Mouse (Mus musculus): Measurements from ENCODE around the gene Mrtfb. TPM values are rescaled to one million over a fixed set of nuclear protein-coding genes. Genes with fewer than 3 reads are reported as not detected.

The Mrtfb gene
- polyA plus RNA-seq, 1 experiment from 2014 or later, result 4.5 TPM

DNA sequence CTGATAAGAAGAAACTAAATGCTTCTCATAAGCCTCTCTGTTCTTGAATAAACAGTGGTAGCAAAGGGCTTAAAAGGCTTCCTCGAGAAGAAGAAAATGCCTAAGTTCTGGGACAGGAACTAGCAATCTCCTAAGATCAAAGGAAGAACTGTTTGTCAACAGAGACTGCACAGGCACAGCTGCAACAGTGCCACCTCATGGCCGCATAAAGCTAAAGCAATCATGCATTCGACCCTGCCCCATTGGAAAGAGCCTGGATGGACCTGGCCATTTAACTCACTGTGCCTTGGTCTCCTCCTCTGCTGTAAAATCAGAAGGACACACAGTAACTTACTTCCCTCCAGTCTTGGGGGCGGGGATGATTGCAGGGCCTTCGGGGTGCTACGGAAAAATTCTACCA is 184.2 kb downstream of the Mrtfb start:
- Histone ChIP-seq H3K9ac (ENCODE audit: low read depth, low read length) (no peak overlapping the region), H3K27me3 (ENCODE audit: control insufficient read depth, insufficient read depth, low read depth, low read length) (no peaks in the 10 kb centered on the region), H3K4me1 (ENCODE audit: control insufficient read depth, low read depth, low read length) (peaks cover 10% of the 10 kb centered on the region; the same call in 1 of the 2 replicates), H3K27ac (ENCODE audit: low read length) (no peak overlapping the region), H3K36me3 (ENCODE audit: control insufficient read depth, insufficient read depth) (no peaks in the 10 kb centered on the region), H3K4me3 (ENCODE audit: low read depth, low read length) (no peak overlapping the region), H3K4me2 (ENCODE audit: low read depth, low read length) (no peak overlapping the region), H3K9me3 (replicated peaks; ENCODE audit: control insufficient read depth, low read length) (no peaks in the 10 kb centered on the region)
- WGBS (ENCODE audit: insufficient replicate concordance), result 42% methylated on average over 6 of the region's 6 CpGs
- ATAC-seq (ENCODE audit: low read depth), result no peak

- Histone ChIP-seq H3K4me3 (ENCODE audit: low read depth, low read length) (no peak overlapping the region), H3K4me2 (ENCODE audit: low read depth, low read length) (no peak overlapping the region), H3K36me3 (ENCODE audit: control insufficient read depth, insufficient read depth) (no peaks in the 10 kb centered on the region), H3K9ac (ENCODE audit: low read depth, low read length) (no peak overlapping the region), H3K9me3 (replicated peaks; ENCODE audit: control insufficient read depth, low read length) (no peaks in the 10 kb centered on the region), H3K27me3 (ENCODE audit: control insufficient read depth, insufficient read depth, low read depth, low read length) (peaks cover 27% of the 10 kb centered on the region), H3K27ac (ENCODE audit: low read length) (no peak overlapping the region), H3K4me1 (ENCODE audit: control insufficient read depth, low read depth, low read length) (no peaks in the 10 kb centered on the region; the same call in 1 of the 2 replicates)
- no peak for ATAC-seq (ENCODE audit: low read depth)
- 9% methylated on average over 1 of the region's 1 CpGs for WGBS (ENCODE audit: insufficient replicate concordance)
These were observed 187.5 kb downstream of the Mrtfb start for GRCm38 (mm10) chr16:13443764-13444163.

GRCm38 (mm10) chr16:13445461-13445860 is 189.2 kb downstream of the Mrtfb start:
- Histone ChIP-seq H3K9me3 (replicated peaks; ENCODE audit: control insufficient read depth, low read length) (no peaks in the 10 kb centered on the region), H3K4me2 (ENCODE audit: low read depth, low read length) (no peak overlapping the region), H3K9ac (ENCODE audit: low read depth, low read length) (no peak overlapping the region), H3K27ac (ENCODE audit: low read length) (no peak overlapping the region), H3K36me3 (ENCODE audit: control insufficient read depth, insufficient read depth) (no peaks in the 10 kb centered on the region), H3K4me1 (ENCODE audit: control insufficient read depth, low read depth, low read length) (no peaks in the 10 kb centered on the region; the same call in 1 of the 2 replicates), H3K4me3 (ENCODE audit: low read depth, low read length) (no peak overlapping the region), H3K27me3 (ENCODE audit: control insufficient read depth, insufficient read depth, low read depth, low read length) (peaks cover 38% of the 10 kb centered on the region)
- no peak for ATAC-seq (ENCODE audit: low read depth)
- 53% methylated on average over 5 of the region's 5 CpGs for WGBS (ENCODE audit: insufficient replicate concordance)

DNA sequence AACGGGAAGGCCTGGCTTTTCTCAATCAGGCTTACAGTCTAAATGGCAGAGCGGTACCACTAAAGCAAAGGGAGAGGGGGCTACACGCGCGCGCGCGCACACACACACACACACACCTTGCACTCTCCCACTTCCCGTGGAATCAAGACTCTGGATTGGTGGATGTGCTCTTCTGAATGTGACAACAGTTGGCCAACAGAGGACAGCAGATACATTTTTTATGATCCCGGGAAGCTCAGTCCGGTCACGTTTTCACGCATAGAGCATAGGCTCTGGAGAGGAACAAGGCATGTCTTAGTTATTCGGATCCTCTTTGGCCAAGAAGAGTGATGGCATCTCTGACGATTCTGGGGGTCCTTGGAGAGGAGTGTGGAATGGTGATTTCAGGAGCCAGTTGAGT is 190.2 kb downstream of the Mrtfb start:
- peak overlapping the region; percentile 63; the same call in 1 of the 2 replicates for H3K4me3 ChIP-seq (ENCODE audit: low read depth, low read length)
- 36% methylated on average over 15 of the region's 15 CpGs for WGBS (ENCODE audit: insufficient replicate concordance)
- no peak overlapping the region for H3K27ac ChIP-seq (ENCODE audit: low read length)
- H3K4me2 ChIP-seq (ENCODE audit: low read depth, low read length), result peak overlapping the region; percentile 78
- no peaks in the 10 kb centered on the region; the same call in 1 of the 2 replicates for H3K4me1 ChIP-seq (ENCODE audit: control insufficient read depth, low read depth, low read length)
- H3K27me3 ChIP-seq (ENCODE audit: control insufficient read depth, insufficient read depth, low read depth, low read length), result peaks cover 38% of the 10 kb centered on the region
- ATAC-seq (ENCODE audit: low read depth), result no peak
- no peaks in the 10 kb centered on the region for H3K9me3 ChIP-seq (replicated peaks; ENCODE audit: control insufficient read depth, low read length)
- H3K36me3 ChIP-seq (ENCODE audit: control insufficient read depth, insufficient read depth), result no peaks in the 10 kb centered on the region
- H3K9ac ChIP-seq (ENCODE audit: low read depth, low read length), result no peak overlapping the region

DNA sequence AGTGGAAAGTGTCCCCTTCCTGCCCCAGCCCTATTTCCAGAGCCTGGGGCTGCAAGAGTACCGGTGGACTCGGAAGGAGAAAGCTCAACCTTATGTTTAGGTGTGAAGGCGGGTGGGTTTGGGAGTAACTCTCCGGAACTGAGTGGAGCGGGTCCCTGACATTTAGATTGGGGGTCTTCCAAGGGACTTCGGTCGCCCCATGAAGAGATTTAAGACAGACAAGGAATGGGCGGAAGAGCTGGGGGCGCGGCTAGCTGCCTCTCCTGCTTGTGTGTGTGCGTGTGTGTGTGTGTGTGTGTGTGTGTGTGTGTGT is 190.6 kb downstream of the Mrtfb start:
- peaks cover 38% of the 10 kb centered on the region for H3K27me3 ChIP-seq (ENCODE audit: control insufficient read depth, insufficient read depth, low read depth, low read length)
- no peaks in the 10 kb centered on the region; the same call in 1 of the 2 replicates for H3K4me1 ChIP-seq (ENCODE audit: control insufficient read depth, low read depth, low read length)
- no peaks in the 10 kb centered on the region for H3K36me3 ChIP-seq (ENCODE audit: control insufficient read depth, insufficient read depth)
- ATAC-seq (ENCODE audit: low read depth), result no peak
- no peaks in the 10 kb centered on the region for H3K9me3 ChIP-seq (replicated peaks; ENCODE audit: control insufficient read depth, low read length)
- WGBS (ENCODE audit: insufficient replicate concordance), result 5% methylated on average over 11 of the region's 11 CpGs
- no peak overlapping the region for H3K9ac ChIP-seq (ENCODE audit: low read depth, low read length)
- H3K27ac ChIP-seq (ENCODE audit: low read length), result no peak overlapping the region
- H3K4me3 ChIP-seq (ENCODE audit: low read depth, low read length), result peak overlapping the region; percentile 63
- peak overlapping the region; percentile 78 for H3K4me2 ChIP-seq (ENCODE audit: low read depth, low read length)

DNA sequence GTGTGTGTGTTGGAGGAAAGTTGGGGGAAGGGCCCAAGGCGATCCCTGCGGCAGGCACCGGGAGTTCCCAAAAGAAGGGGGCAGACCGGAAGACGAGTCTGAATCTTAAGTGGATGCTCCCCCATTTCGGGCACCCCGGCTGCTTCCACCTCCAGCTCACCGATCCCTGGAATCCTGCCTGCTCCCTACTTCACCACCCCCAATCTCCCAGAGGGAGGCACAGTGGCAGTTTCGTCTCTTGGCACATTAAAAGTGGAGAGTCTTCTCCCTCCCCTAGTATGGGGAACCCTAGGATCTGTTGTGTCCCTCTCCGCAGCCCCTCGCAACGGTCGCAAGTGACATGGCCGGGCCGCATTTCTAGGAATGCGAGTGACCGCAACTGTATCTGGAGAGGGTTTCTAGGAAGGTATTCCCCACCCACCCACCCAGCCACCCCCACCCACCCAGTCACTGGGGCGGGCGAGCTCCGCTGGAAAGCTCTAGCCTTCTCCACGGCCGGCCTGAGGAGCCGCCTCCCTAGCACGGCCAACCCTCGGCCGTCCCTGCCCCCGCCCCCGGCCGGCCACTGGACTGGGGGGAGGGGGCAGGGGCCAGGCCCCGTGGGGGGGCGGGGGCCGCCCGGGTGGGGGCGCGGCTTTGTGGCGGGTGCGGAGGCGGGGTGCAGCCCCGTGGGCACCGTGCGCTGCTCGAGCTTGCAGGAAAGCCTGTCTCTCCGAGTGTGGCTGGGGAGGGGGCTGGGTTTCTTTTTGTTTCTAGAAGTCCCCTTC is 191.2 kb downstream of the Mrtfb start:
- no peaks in the 10 kb centered on the region for H3K36me3 ChIP-seq (ENCODE audit: control insufficient read depth, insufficient read depth)
- 0 out of 2 replicates have a peak overlapping the region, but pooled peaks have one; percentile 19 for H3K9ac ChIP-seq (ENCODE audit: low read depth, low read length)
- ATAC-seq (ENCODE audit: low read depth), result peak; percentile 73
- H3K4me1 ChIP-seq (ENCODE audit: control insufficient read depth, low read depth, low read length), result no peaks in the 10 kb centered on the region; the same call in 1 of the 2 replicates
- 1% methylated on average over 27 of the region's 43 CpGs for WGBS (ENCODE audit: insufficient replicate concordance)
- no peaks in the 10 kb centered on the region for H3K9me3 ChIP-seq (replicated peaks; ENCODE audit: control insufficient read depth, low read length)
- peak overlapping the region; percentile 78 for H3K4me2 ChIP-seq (ENCODE audit: low read depth, low read length)
- H3K27ac ChIP-seq (ENCODE audit: low read length), result no peak overlapping the region
- H3K27me3 ChIP-seq (ENCODE audit: control insufficient read depth, insufficient read depth, low read depth, low read length), result peaks cover 38% of the 10 kb centered on the region
- H3K4me3 ChIP-seq (ENCODE audit: low read depth, low read length), result peak overlapping the region; percentile 63

GRCm38 (mm10) chr16:13448051-13448705 is 191.9 kb downstream of the Mrtfb start:
- H3K27ac ChIP-seq (ENCODE audit: low read length), result no peak overlapping the region
- no peaks in the 10 kb centered on the region for H3K9me3 ChIP-seq (replicated peaks; ENCODE audit: control insufficient read depth, low read length)
- WGBS (ENCODE audit: insufficient replicate concordance), result under 1% methylated on average over 46 of the region's 52 CpGs
- peaks cover 38% of the 10 kb centered on the region for H3K27me3 ChIP-seq (ENCODE audit: control insufficient read depth, insufficient read depth, low read depth, low read length)
- H3K36me3 ChIP-seq (ENCODE audit: control insufficient read depth, insufficient read depth), result no peaks in the 10 kb centered on the region
- 0 out of 2 replicates have a peak overlapping the region, but pooled peaks have one; percentile 19 for H3K9ac ChIP-seq (ENCODE audit: low read depth, low read length)
- ATAC-seq (ENCODE audit: low read depth), result peak; percentile 45; the same call in 1 of the 2 replicates
- H3K4me3 ChIP-seq (ENCODE audit: low read depth, low read length), result peak overlapping the region; percentile 63
- peak overlapping the region; percentile 78 for H3K4me2 ChIP-seq (ENCODE audit: low read depth, low read length)
- H3K4me1 ChIP-seq (ENCODE audit: control insufficient read depth, low read depth, low read length), result no peaks in the 10 kb centered on the region; the same call in 1 of the 2 replicates

DNA sequence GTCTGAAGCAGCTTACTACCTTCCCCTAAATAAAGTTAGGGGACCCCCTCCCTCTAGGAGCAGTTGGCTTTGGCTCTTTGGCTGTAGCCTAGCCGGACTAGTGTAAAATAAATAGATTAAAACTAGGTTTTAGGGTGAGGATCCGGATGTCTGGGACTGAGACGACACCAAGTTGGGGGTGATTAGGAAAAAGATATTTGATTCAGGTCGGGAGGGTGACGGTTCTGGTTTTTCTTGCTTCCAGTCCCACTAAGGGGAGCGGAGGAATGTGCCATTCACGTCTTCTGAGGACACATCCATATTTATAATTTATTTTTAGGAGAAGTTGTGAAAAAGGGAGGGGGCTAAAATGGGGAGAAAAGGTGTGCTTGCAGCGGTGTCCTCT is 192.4 kb downstream of the Mrtfb start:
- 12% methylated on average over 8 of the region's 8 CpGs for WGBS (ENCODE audit: insufficient replicate concordance)
- no peak overlapping the region for H3K27ac ChIP-seq (ENCODE audit: low read length)
- H3K9me3 ChIP-seq (replicated peaks; ENCODE audit: control insufficient read depth, low read length), result no peaks in the 10 kb centered on the region
- ATAC-seq (ENCODE audit: low read depth), result no peak
- peak overlapping the region; percentile 78 for H3K4me2 ChIP-seq (ENCODE audit: low read depth, low read length)
- no peaks in the 10 kb centered on the region; the same call in 1 of the 2 replicates for H3K4me1 ChIP-seq (ENCODE audit: control insufficient read depth, low read depth, low read length)
- no peak overlapping the region for H3K9ac ChIP-seq (ENCODE audit: low read depth, low read length)
- H3K4me3 ChIP-seq (ENCODE audit: low read depth, low read length), result peak overlapping the region; percentile 63
- no peaks in the 10 kb centered on the region for H3K36me3 ChIP-seq (ENCODE audit: control insufficient read depth, insufficient read depth)
- peaks cover 38% of the 10 kb centered on the region for H3K27me3 ChIP-seq (ENCODE audit: control insufficient read depth, insufficient read depth, low read depth, low read length)

DNA sequence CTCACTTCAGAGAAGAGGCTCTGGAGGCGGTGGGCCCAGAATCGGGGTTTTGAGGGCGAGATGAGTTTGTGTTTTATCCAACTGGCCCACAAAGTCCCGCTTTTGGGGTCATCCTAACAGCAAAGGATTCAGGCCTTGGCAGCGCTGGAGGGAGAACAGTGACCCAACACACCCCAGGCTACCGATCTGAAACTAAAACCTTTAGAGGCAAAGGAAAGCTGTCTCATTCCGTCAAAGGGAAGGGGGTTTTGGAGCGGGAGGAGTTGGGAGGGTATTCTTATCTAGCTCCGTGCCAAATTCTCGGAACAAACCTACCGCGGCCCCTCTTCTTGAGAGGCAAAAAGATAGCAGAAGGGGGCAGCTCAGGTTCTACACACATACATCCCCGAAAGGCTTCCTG is 193.2 kb downstream of the Mrtfb start:
- peaks cover 38% of the 10 kb centered on the region for H3K27me3 ChIP-seq (ENCODE audit: control insufficient read depth, insufficient read depth, low read depth, low read length)
- H3K4me1 ChIP-seq (ENCODE audit: control insufficient read depth, low read depth, low read length), result no peaks in the 10 kb centered on the region; the same call in 1 of the 2 replicates
- H3K9me3 ChIP-seq (replicated peaks; ENCODE audit: control insufficient read depth, low read length), result no peaks in the 10 kb centered on the region
- 21% methylated on average over 13 of the region's 13 CpGs for WGBS (ENCODE audit: insufficient replicate concordance)
- H3K27ac ChIP-seq (ENCODE audit: low read length), result no peak overlapping the region
- H3K36me3 ChIP-seq (ENCODE audit: control insufficient read depth, insufficient read depth), result no peaks in the 10 kb centered on the region
- H3K4me3 ChIP-seq (ENCODE audit: low read depth, low read length), result no peak overlapping the region
- no peak for ATAC-seq (ENCODE audit: low read depth)
- no peak overlapping the region for H3K4me2 ChIP-seq (ENCODE audit: low read depth, low read length)
- H3K9ac ChIP-seq (ENCODE audit: low read depth, low read length), result no peak overlapping the region
